Mouse (Mus musculus) heart, adult 2 months (tissue): ENCODE measurements around the gene Tgif2. TPM values are rescaled to one million over a fixed set of nuclear protein-coding genes. Genes with fewer than 3 reads are reported as not detected.
A peak's percentile ranks its signal among the peaks of the same experiment; 100 is the strongest.
"Not testable (repeated sequence)": the region's sequence is repeated elsewhere in the genome, so short reads cannot be mapped to it uniquely, and the experiment has no call there.

ENCODE experiments used
- DNase-seq, 2 experiments: peaks; one replicate each; pipeline ENCODE4 v3.0.0; 2021
- H3K27ac ChIP-seq: fragments of 200-600 bp; 2 replicates; pipeline ENCODE4 v1.8.1; 2022
- H3K27me3 ChIP-seq: fragments of 200-500 bp; 2 replicates; pipeline ENCODE4 v1.6.1; 2012; ENCODE audit warnings: mild to moderate bottlenecking, low read length, inconsistent platforms, mixed read lengths; ENCODE audit not compliant: control insufficient read depth, insufficient read depth
- H3K36me3 ChIP-seq: fragments of 200-500 bp; 2 replicates; pipeline ENCODE4 v1.6.1; 2012; ENCODE audit warnings: low read length, inconsistent platforms; ENCODE audit not compliant: control insufficient read depth, insufficient read depth
- H3K4me1 ChIP-seq: fragments of 200-500 bp; 2 replicates; pipeline ENCODE4 v1.6.1; 2011; ENCODE audit warnings: low read length; ENCODE audit not compliant: control insufficient read depth, insufficient read depth
- H3K4me3 ChIP-seq: fragments of 200-600 bp; 2 replicates; pipeline ENCODE4 v1.8.1; 2022
- H3K79me2 ChIP-seq: fragments of 200-500 bp; replicated peaks from 2 replicates; pipeline ENCODE4 v1.6.1; 2012; ENCODE audit warnings: mild to moderate bottlenecking, inconsistent platforms, low read length, moderate library complexity, mixed read lengths; ENCODE audit not compliant: control insufficient read depth, insufficient read depth
- H3K9ac ChIP-seq: fragments of 200-500 bp; 2 replicates; pipeline ENCODE4 v1.6.1; 2012; ENCODE audit warnings: low read depth, mild to moderate bottlenecking, control low read depth, inconsistent platforms, low read length, mixed read lengths
- CTCF ChIP-seq: fragments of 200-600 bp; IDR thresholded peaks from 2 replicates; pipeline ENCODE4 v1.8.1; 2022; ENCODE audit warnings: antibody characterized with exemption, mild to moderate bottlenecking, moderate library complexity
- EP300 ChIP-seq: fragments of 200-500 bp; IDR thresholded peaks from 2 replicates; pipeline ENCODE4 v1.6.1; 2011; ENCODE audit warnings: low read depth, low read length, control low read depth; ENCODE audit not compliant: insufficient read depth
- POLR2A ChIP-seq: fragments of 200-500 bp; IDR thresholded peaks from 2 replicates; pipeline ENCODE4 v1.6.1; 2011; ENCODE audit warnings: mild to moderate bottlenecking, low read depth, low read length, control low read depth; ENCODE audit not compliant: insufficient read depth
- WGBS: fragments of 180-500 bp; shearing (Covaris S2); methylation state at CpG from one replicate; pipeline ENCODE4 v1.1.7; 2018; 5-methylcytosine and 5-hydroxymethylcytosine counted together
- intact Hi-C: fragments of 180-260 bp; cut with DNase I; formaldehyde crosslinking; loops from one replicate; pipeline ENCODE4 v1.15.1; 2025
- polyA plus RNA-seq: library from polyadenylated mRNA; depleted of rRNA; stranded (reverse); fragments of >200 nt; gene quantifications from 2 replicates; pipeline ENCODE4 v1.2.3, GENCODE M21; 2012
- total RNA-seq, 2 experiments: library from RNA; stranded (reverse); gene quantifications; 2 replicates each; pipeline ENCODE4 v1.2.3; 2021

The Tgif2 gene
- total and polyA plus RNA-seq, 3 experiments, result 0.63 to 0.76 (median 0.66) TPM

- Histone ChIP-seq H3K79me2 (no peaks in the 10 kb centered on the region), H3K9ac (no peak overlapping the region), H3K4me3 (no peak overlapping the region), H3K36me3 (peaks cover 2% of the 10 kb centered on the region), H3K27me3 (no peaks in the 10 kb centered on the region), H3K27ac (no peak overlapping the region), H3K4me1 (peaks cover 6% of the 10 kb centered on the region)
- 91% methylated on average over 4 of the region's 4 CpGs for WGBS
- DNase-seq, result no peak
- TF ChIP-seq POLR2A (no peak), CTCF (no peak), EP300 (no peak)
- intact Hi-C loops, result loop anchor here (5.0 kb wide), 1 partner anchor 122 kb away; no protein-coding TSS in a partner anchor
Measured at GRCm38 (mm10) chr2:156874760-156875510, 35.1 kb downstream of the Tgif2 start.

GRCm38 (mm10) chr2:156877726-156878125, 37.9 kb downstream of the Tgif2 start:
- intact Hi-C loops, result no loop called here
- H3K36me3 ChIP-seq, result no peaks in the 10 kb centered on the region
- H3K4me1 ChIP-seq, result no peaks in the 10 kb centered on the region
- H3K9ac ChIP-seq, result no peak overlapping the region
- H3K4me3 ChIP-seq, result no peak overlapping the region
- 36% methylated on average over 9 of the region's 9 CpGs for WGBS
- peak in 1 of 2 experiments; percentile 34 for DNase-seq
- no peak for TF ChIP-seq CTCF
- TF ChIP-seq EP300, result no peak
- no peak for TF ChIP-seq POLR2A
- H3K79me2 ChIP-seq, result no peaks in the 10 kb centered on the region
- H3K27ac ChIP-seq, result no peak overlapping the region
- H3K27me3 ChIP-seq, result no peaks in the 10 kb centered on the region

- no peaks in the 10 kb centered on the region for H3K36me3 ChIP-seq
- no peaks in the 10 kb centered on the region for H3K79me2 ChIP-seq
- DNase-seq, result peak in 1 of 2 experiments; percentile 32
- WGBS, result 85% methylated on average over 3 of the region's 3 CpGs
- H3K4me3 ChIP-seq, result no peak overlapping the region
- H3K9ac ChIP-seq, result no peak overlapping the region
- intact Hi-C loops, result no loop called here
- no peak overlapping the region for H3K27ac ChIP-seq
- no peaks in the 10 kb centered on the region for H3K27me3 ChIP-seq
- no peak for TF ChIP-seq EP300
- TF ChIP-seq POLR2A, result no peak
- TF ChIP-seq CTCF, result no peak
- no peaks in the 10 kb centered on the region for H3K4me1 ChIP-seq
Measured at GRCm38 (mm10) chr2:156879541-156879940, 39.7 kb downstream of the Tgif2 start.

GRCm38 (mm10) chr2:156882431-156883001, 42.7 kb downstream of the Tgif2 start:
- 48% methylated on average over 10 of the region's 10 CpGs for WGBS
- H3K36me3 ChIP-seq, result no peaks in the 10 kb centered on the region
- no peak overlapping the region for H3K9ac ChIP-seq
- H3K27me3 ChIP-seq, result no peaks in the 10 kb centered on the region
- H3K79me2 ChIP-seq, result no peaks in the 10 kb centered on the region
- intact Hi-C loops, result no loop called here
- TF ChIP-seq EP300, result no peak
- no peak for TF ChIP-seq POLR2A
- no peak for TF ChIP-seq CTCF
- no peak overlapping the region for H3K27ac ChIP-seq
- no peak for DNase-seq
- H3K4me3 ChIP-seq, result no peak overlapping the region
- H3K4me1 ChIP-seq, result no peaks in the 10 kb centered on the region

GRCm38 (mm10) chr2:156884396-156885211, 44.8 kb downstream of the Tgif2 start:
- no peak overlapping the region for H3K9ac ChIP-seq
- DNase-seq, result no peak
- no peak overlapping the region for H3K27ac ChIP-seq
- no peaks in the 10 kb centered on the region for H3K4me1 ChIP-seq
- no peaks in the 10 kb centered on the region for H3K36me3 ChIP-seq
- H3K79me2 ChIP-seq, result no peaks in the 10 kb centered on the region
- intact Hi-C loops, result no loop called here
- no peaks in the 10 kb centered on the region for H3K27me3 ChIP-seq
- TF ChIP-seq POLR2A (no peak), EP300 (no peak), CTCF (no peak)
- WGBS, result 65% methylated on average over 10 of the region's 10 CpGs
- H3K4me3 ChIP-seq, result no peak overlapping the region

- H3K36me3 ChIP-seq, H3K27ac ChIP-seq, H3K27me3 ChIP-seq, DNase-seq, H3K4me1 ChIP-seq, H3K4me3 ChIP-seq, intact Hi-C loops, H3K9ac ChIP-seq, H3K79me2 ChIP-seq: not testable (repeated sequence)
- 77% methylated on average over 2 of the region's 2 CpGs for WGBS
Measured at GRCm38 (mm10) chr2:156885666-156886065, 45.9 kb downstream of the Tgif2 start.
